Mouse (Mus musculus) forebrain, embryonic 11.5 days (tissue): Measurements from ENCODE around the gene Il25. TPM values are rescaled to one million over a fixed set of nuclear protein-coding genes. Genes with fewer than 3 reads are reported as not detected.
"Not testable (repeated sequence)": the region's sequence is repeated elsewhere in the genome, so short reads cannot be mapped to it uniquely, and the experiment has no call there.

ENCODE experiments used
- ATAC-seq: fragments of 200-750 bp; cut with Nextera tagmentation; replicated peaks from 2 replicates; pipeline ENCODE4 v1.8.0; 2017; ENCODE audit warnings: moderate TSS enrichment; ENCODE audit not compliant: low FRiP score
- DNase-seq: peaks from one replicate; pipeline ENCODE4 v3.0.0-alpha.2; 2017; ENCODE audit warnings: low spot score
- H3K27ac ChIP-seq: fragments of 300-500 bp; sonication (generic); 2 replicates; pipeline ENCODE4 v1.5.1; 2014; ENCODE audit warnings: low read depth, low read length
- H3K27me3 ChIP-seq: fragments of 300-500 bp; sonication (generic); 2 replicates; pipeline ENCODE4 v1.6.1; 2014; ENCODE audit warnings: mild to moderate bottlenecking, low read length, mixed read lengths; ENCODE audit not compliant: control insufficient read depth, insufficient read depth
- H3K36me3 ChIP-seq: fragments of 300-500 bp; sonication (generic); 2 replicates; pipeline ENCODE4 v1.6.1; 2014; ENCODE audit warnings: mild to moderate bottlenecking, low read length, moderate library complexity, mixed read lengths; ENCODE audit not compliant: control insufficient read depth, insufficient read depth
- H3K4me1 ChIP-seq: fragments of 300-500 bp; sonication (generic); replicated peaks from 2 replicates; pipeline ENCODE4 v1.6.1; 2014; ENCODE audit warnings: low read length, mixed read lengths; ENCODE audit not compliant: control insufficient read depth, insufficient read depth
- H3K4me2 ChIP-seq: fragments of 300-500 bp; sonication (generic); 2 replicates; pipeline ENCODE4 v1.6.1; 2014; ENCODE audit warnings: low read depth, mild to moderate bottlenecking, low read length, moderate library complexity, mixed read lengths; ENCODE audit not compliant: severe bottlenecking
- H3K4me3 ChIP-seq: fragments of 300-500 bp; sonication (generic); 2 replicates; pipeline ENCODE4 v1.5.1; 2014; ENCODE audit warnings: low read depth, low read length
- H3K9ac ChIP-seq: fragments of 300-500 bp; sonication (generic); 2 replicates; pipeline ENCODE4 v1.6.1; 2014; ENCODE audit warnings: low read length
- H3K9me3 ChIP-seq: fragments of 300-500 bp; sonication (generic); 2 replicates; pipeline ENCODE4 v1.6.1; 2016; ENCODE audit warnings: low read length, mixed read lengths; ENCODE audit not compliant: control insufficient read depth
- WGBS: fragments of 180-500 bp; shearing (Covaris S2); extraction: QIAGEN DNeasy Blood & Tissue Kit; methylation state at CpG from one replicate; pipeline ENCODE4 v1.1.7; 2014; 5-methylcytosine and 5-hydroxymethylcytosine counted together
- polyA plus RNA-seq: library from polyadenylated mRNA; unstranded; fragments of >200 nt; fragmentation: Nextera tagmentation; extraction: Ambion mirVana; gene quantifications from 2 replicates; pipeline ENCODE4 v1.2.1, GENCODE M21; 2014

Gene Il25
- polyA plus RNA-seq, 1 experiment from 2014 or later: not detected

DNA sequence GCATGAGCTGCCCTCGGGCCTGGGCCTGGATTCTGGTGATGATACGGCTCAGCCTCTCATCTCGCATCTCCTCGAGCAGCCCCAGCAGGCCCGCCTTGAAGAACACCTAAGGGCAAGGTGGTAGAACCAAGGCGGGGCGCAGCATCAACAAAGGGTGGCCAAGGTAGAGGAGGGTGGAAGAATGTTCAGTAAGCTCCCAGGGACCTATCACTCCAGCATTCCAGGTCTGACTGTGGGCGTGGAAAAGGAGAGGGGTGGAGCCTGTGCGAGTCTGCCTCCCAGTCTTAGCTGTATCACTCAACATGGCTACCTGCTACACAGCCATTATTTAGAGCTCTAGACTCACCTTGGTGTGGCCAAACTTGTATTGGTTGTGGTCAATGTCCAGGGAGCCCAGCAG is 24.0 kb downstream of the Il25 start:
- 88% methylated on average over 9 of the region's 9 CpGs for WGBS
- DNase-seq: no peak
- no peaks in the 10 kb centered on the region for H3K27me3 ChIP-seq
- H3K27ac ChIP-seq: no peak overlapping the region
- no peak overlapping the region for H3K4me3 ChIP-seq
- ATAC-seq: no peak
- H3K9me3 ChIP-seq: no peaks in the 10 kb centered on the region
- no peaks in the 10 kb centered on the region for H3K36me3 ChIP-seq
- no peak overlapping the region for H3K4me2 ChIP-seq
- no peaks in the 10 kb centered on the region for H3K4me1 ChIP-seq
- no peak overlapping the region for H3K9ac ChIP-seq

DNA sequence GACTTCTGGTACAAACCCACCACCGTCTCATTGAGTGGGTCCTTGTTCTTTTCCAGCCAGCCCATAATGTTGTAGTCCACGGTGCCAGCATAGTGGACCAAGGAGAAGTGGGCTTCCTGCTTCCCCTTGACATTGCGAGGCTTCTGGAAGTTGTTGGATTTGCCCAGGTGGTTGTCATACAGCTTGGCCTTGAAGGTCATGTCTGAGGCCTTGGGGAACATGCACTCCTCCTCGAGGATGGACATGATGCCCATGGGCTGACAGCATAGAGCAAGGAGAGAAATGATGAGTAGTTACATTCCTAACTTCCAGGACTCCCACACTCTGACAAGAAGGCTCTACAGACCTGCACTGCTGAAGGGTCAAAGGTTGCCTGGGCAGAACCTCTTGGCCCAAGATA is 26.0 kb downstream of the Il25 start:
- H3K4me3 ChIP-seq: no peak overlapping the region
- H3K9me3 ChIP-seq: no peaks in the 10 kb centered on the region
- WGBS: 85% methylated on average over 4 of the region's 4 CpGs
- no peaks in the 10 kb centered on the region for H3K4me1 ChIP-seq
- no peak overlapping the region for H3K4me2 ChIP-seq
- no peak overlapping the region for H3K9ac ChIP-seq
- ATAC-seq (no peak), DNase-seq (no peak)
- H3K27ac ChIP-seq: no peak overlapping the region
- no peaks in the 10 kb centered on the region for H3K27me3 ChIP-seq
- no peaks in the 10 kb centered on the region for H3K36me3 ChIP-seq

DNA sequence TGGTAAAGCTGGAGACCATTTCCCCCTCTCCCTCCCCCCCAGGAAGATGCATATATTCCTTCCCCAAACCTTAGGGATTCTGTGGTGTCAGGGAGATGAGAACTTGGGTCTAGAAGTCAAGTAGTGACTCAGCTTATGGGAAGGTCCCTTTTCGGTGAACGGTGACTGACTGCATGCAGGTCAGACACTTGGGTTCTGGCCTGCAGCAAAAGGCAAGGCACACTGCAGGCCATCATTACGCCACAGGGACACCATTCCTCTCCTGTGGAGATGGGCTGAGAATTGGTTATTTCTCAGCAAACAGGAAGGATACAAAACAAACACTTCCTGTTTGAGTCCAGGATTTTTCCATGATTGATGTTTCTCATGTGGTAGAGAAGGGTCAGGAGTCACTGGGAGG is 26.7 kb downstream of the Il25 start:
- ATAC-seq: no peak
- no peaks in the 10 kb centered on the region for H3K4me1 ChIP-seq
- H3K9me3 ChIP-seq: no peaks in the 10 kb centered on the region
- H3K4me2 ChIP-seq: no peak overlapping the region
- no peak for DNase-seq
- H3K9ac ChIP-seq: no peak overlapping the region
- H3K36me3 ChIP-seq: no peaks in the 10 kb centered on the region
- H3K27me3 ChIP-seq: no peaks in the 10 kb centered on the region
- no peak overlapping the region for H3K27ac ChIP-seq
- H3K4me3 ChIP-seq: no peak overlapping the region
- WGBS: 90% methylated on average over 3 of the region's 3 CpGs

- not testable (repeated sequence) for H3K9me3 ChIP-seq, H3K27me3 ChIP-seq, DNase-seq, H3K9ac ChIP-seq, ATAC-seq, H3K4me2 ChIP-seq, H3K27ac ChIP-seq, H3K4me1 ChIP-seq, H3K4me3 ChIP-seq, H3K36me3 ChIP-seq
- 95% methylated on average over 12 of the region's 12 CpGs for WGBS
These were observed 27.5 kb downstream of the Il25 start for GRCm38 (mm10) chr14:54959853-54960613.

GRCm38 (mm10) chr14:54960769-54961168 is 28.3 kb downstream of the Il25 start:
- no peak for DNase-seq

DNA sequence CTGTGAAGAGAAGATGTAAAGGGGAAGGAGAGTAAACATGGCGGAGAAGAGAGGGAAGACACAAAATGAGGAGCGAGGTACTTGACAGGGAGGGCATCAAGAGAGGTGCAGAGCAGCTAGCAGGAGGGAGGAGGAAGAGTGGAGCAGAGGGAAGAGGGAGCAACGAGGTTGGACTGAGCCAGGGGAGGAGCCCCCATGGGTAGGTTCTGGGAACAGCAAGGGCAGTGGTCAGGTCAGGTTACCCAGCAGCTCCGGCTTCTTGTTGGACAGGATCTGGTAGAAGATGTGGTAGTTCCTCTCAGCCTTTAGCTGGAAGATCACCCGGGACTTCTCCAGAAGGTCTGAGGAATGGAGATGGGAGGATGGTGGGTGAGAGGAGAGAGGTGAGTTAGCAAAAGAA is 29.0 kb downstream of the Il25 start:
- 85% methylated on average over 5 of the region's 5 CpGs for WGBS
- DNase-seq (no peak), ATAC-seq (no peak)
- H3K36me3 ChIP-seq: no peaks in the 10 kb centered on the region
- no peak overlapping the region for H3K4me3 ChIP-seq
- H3K4me1 ChIP-seq: no peaks in the 10 kb centered on the region
- no peak overlapping the region for H3K27ac ChIP-seq
- no peak overlapping the region for H3K4me2 ChIP-seq
- H3K9ac ChIP-seq: no peak overlapping the region
- H3K9me3 ChIP-seq: no peaks in the 10 kb centered on the region
- H3K27me3 ChIP-seq: no peaks in the 10 kb centered on the region

More at GRCm38 (mm10) chr14:54960769-54961168, 28.3 kb downstream of the Il25 start:
- Histone ChIP-seq H3K4me3 (no peak overlapping the region), H3K9ac (no peak overlapping the region), H3K4me1 (no peaks in the 10 kb centered on the region), H3K27ac (no peak overlapping the region), H3K9me3 (no peaks in the 10 kb centered on the region), H3K27me3 (no peaks in the 10 kb centered on the region), H3K4me2 (no peak overlapping the region), H3K36me3 (no peaks in the 10 kb centered on the region)
- 70% methylated on average over 10 of the region's 10 CpGs for WGBS
- ATAC-seq: no peak

DNA sequence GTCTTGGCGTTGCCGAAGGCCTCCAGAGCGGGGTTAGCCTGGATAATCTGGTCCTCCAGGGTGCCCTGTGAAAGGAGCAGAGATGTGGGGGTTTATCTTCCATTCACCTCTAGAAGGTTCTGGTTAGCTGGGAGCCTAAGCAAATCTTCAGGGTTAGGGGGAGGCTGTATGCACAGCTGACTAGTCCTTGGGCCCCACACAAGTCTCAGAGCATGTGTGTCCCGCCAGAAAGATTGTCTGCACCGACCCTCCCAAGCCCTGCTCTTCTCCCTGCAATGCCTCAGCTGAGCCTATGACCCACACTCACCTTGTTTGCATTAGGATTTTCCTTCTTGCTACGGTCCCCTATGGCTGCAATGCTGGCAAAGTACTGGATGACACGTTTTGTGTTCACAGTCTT is 30.2 kb downstream of the Il25 start:
- Histone ChIP-seq H3K27me3 (no peaks in the 10 kb centered on the region), H3K9me3 (no peaks in the 10 kb centered on the region), H3K27ac (no peak overlapping the region), H3K4me3 (no peak overlapping the region), H3K4me2 (no peak overlapping the region), H3K4me1 (no peaks in the 10 kb centered on the region), H3K9ac (no peak overlapping the region), H3K36me3 (no peaks in the 10 kb centered on the region)
- ATAC-seq (no peak), DNase-seq (no peak)
- WGBS: 85% methylated on average over 7 of the region's 7 CpGs

- no peaks in the 10 kb centered on the region for H3K27me3 ChIP-seq
- no peaks in the 10 kb centered on the region for H3K9me3 ChIP-seq
- 87% methylated on average over 11 of the region's 11 CpGs for WGBS
- DNase-seq: no peak
- H3K4me1 ChIP-seq: no peaks in the 10 kb centered on the region
- no peaks in the 10 kb centered on the region for H3K36me3 ChIP-seq
- no peak overlapping the region for H3K4me2 ChIP-seq
- no peak overlapping the region for H3K27ac ChIP-seq
- no peak overlapping the region for H3K9ac ChIP-seq
- no peak for ATAC-seq
- no peak overlapping the region for H3K4me3 ChIP-seq
These were observed 31.2 kb downstream of the Il25 start for GRCm38 (mm10) chr14:54963727-54964126.

GRCm38 (mm10) chr14:54965044-54965443 is 32.5 kb downstream of the Il25 start:
- H3K4me3 ChIP-seq: no peak overlapping the region
- H3K27ac ChIP-seq: no peak overlapping the region
- no peak overlapping the region for H3K9ac ChIP-seq
- no peaks in the 10 kb centered on the region for H3K27me3 ChIP-seq
- DNase-seq (no peak), ATAC-seq (no peak)
- no peaks in the 10 kb centered on the region for H3K36me3 ChIP-seq
- H3K4me2 ChIP-seq: no peak overlapping the region
- H3K4me1 ChIP-seq: no peaks in the 10 kb centered on the region
- WGBS: 88% methylated on average over 15 of the region's 15 CpGs
- H3K9me3 ChIP-seq: no peaks in the 10 kb centered on the region
